Mouse (Mus musculus): ENCODE data around the gene Pcbp3.
"Not testable (repeated sequence)": the region's sequence is repeated elsewhere in the genome, so short reads cannot be mapped to it uniquely, and the experiment has no call there.

Gene Pcbp3

GRCm38 (mm10) chr10:76961790-76962489 lies at the start of gene Pcbp3:
Gene Pcbp3 (minus strand): TSS chr10:76961887.
- ChIA-PET POLR2A (interaction anchor here (0.5 to 3.3 kb wide), 65 partner anchors 9 to 1621 kb away, joined by 3 to 29 read pairs (median 4); partner anchors contain the start of genes Slc19a1 (in 3 of the 4), AC141477.1 (in 1 of the 4), Col18a1 (in 1 of the 4) and Ddt (in 1 of the 4)), CTCF (interaction anchor here (0.5 to 1.4 kb wide), 13 partner anchors 14 to 1162 kb away, joined by 3 to 5 read pairs (median 3); partner anchors contain the start of genes Col6a2 (in 1 of the 4) and Pofut2 (in 1 of the 4))

- POLR2A ChIA-PET = interaction anchor here in 3 of 4 experiments (0.7 to 1.8 kb wide), 4 partner anchors 24 to 778 kb away, joined by 3 to 8 read pairs (median 4); no protein-coding TSS in a partner anchor
- CTCF ChIA-PET = no interaction called here
Measured at GRCm38 (mm10) chr10:77008698-77009097, 47.0 kb upstream of the Pcbp3 start.

GRCm38 (mm10) chr10:77008109-77008561 lies 46.4 kb upstream of the Pcbp3 start:
- ChIA-PET CTCF (interaction anchor here in 1 of 4 experiments (0.6 to 0.7 kb wide), 3 partner anchors 96 to 1255 kb away, joined by 3 to 4 read pairs (median 4); no protein-coding TSS in a partner anchor), POLR2A (interaction anchor here (0.6 to 3.5 kb wide), 13 partner anchors 8 to 777 kb away, joined by 3 to 13 read pairs (median 4); partner anchors contain the start of gene Pcbp3 (in 1 of the 4))

- ChIA-PET POLR2A (interaction anchor here (0.6 to 3.5 kb wide), 15 partner anchors 9 to 777 kb away, joined by 3 to 13 read pairs (median 4); partner anchors contain the start of gene Pcbp3 (in 1 of the 4)), CTCF (interaction anchor here in 2 of 4 experiments (0.6 to 0.7 kb wide), 4 partner anchors 96 to 1391 kb away, joined by 3 to 4 read pairs (median 4); no protein-coding TSS in a partner anchor)
Measured at GRCm38 (mm10) chr10:77007433-77008108, 45.9 kb upstream of the Pcbp3 start.

GRCm38 (mm10) chr10:77004936-77005335 lies 43.2 kb upstream of the Pcbp3 start:
- ChIA-PET CTCF (no interaction called here), POLR2A (interaction anchor here in 3 of 4 experiments (0.5 to 3.5 kb wide), 6 partner anchors 11 to 253 kb away, joined by 3 to 13 read pairs (median 4); partner anchors contain the start of genes Pcbp3 (in 2 of the 3) and Slc19a1 (in 1 of the 3))

GRCm38 (mm10) chr10:76997759-76998513 lies 36.2 kb upstream of the Pcbp3 start:
- POLR2A ChIA-PET = no interaction called here
- CTCF ChIA-PET = interaction anchor here in 1 of 4 experiments (0.6 kb wide), 1 partner anchor 813 kb away, joined by 3 read pairs; no protein-coding TSS in a partner anchor

- ChIA-PET CTCF (no interaction called here), POLR2A (interaction anchor here in 2 of 4 experiments (0.6 to 2.3 kb wide), 9 partner anchors 13 to 49 kb away, joined by 3 to 8 read pairs (median 4); partner anchors contain the start of gene Pcbp3 (in 1 of the 2))
Measured at GRCm38 (mm10) chr10:76992456-76992855, 30.8 kb upstream of the Pcbp3 start.

GRCm38 (mm10) chr10:76988586-76988985 lies 26.9 kb upstream of the Pcbp3 start:
- POLR2A ChIA-PET = interaction anchor here in 2 of 4 experiments (0.8 to 1.0 kb wide), 2 partner anchors 23 to 27 kb away, joined by 3 read pairs; no protein-coding TSS in a partner anchor
- CTCF ChIA-PET = no interaction called here

- POLR2A ChIA-PET = interaction anchor here (0.6 to 1.6 kb wide), 9 partner anchors 10 to 649 kb away, joined by 3 to 8 read pairs (median 4); partner anchors contain the start of gene Pcbp3 (in 3 of the 4)
- CTCF ChIA-PET = interaction anchor here in 1 of 4 experiments (0.6 kb wide), 1 partner anchor 16 kb away, joined by 3 read pairs; the partner anchor contains the start of gene Pcbp3
Measured at GRCm38 (mm10) chr10:76978042-76978441, 16.4 kb upstream of the Pcbp3 start.

- ChIA-PET CTCF (no interaction called here), POLR2A (interaction anchor here in 1 of 4 experiments (1.6 kb wide), 1 partner anchor 13 kb away, joined by 4 read pairs; no protein-coding TSS in a partner anchor)
Measured at GRCm38 (mm10) chr10:76976699-76977098, 15.0 kb upstream of the Pcbp3 start.

- CTCF ChIA-PET = interaction anchor here in 1 of 4 experiments (1.2 kb wide), 1 partner anchor 51 kb away, joined by 3 read pairs; no protein-coding TSS in a partner anchor
- POLR2A ChIA-PET = interaction anchor here in 1 of 4 experiments (0.8 to 0.9 kb wide), 2 partner anchors 12 to 13 kb away, joined by 3 to 4 read pairs; partner anchors contain the start of gene Pcbp3
Measured at GRCm38 (mm10) chr10:76973797-76974436, 12.2 kb upstream of the Pcbp3 start.

GRCm38 (mm10) chr10:76972318-76972717 lies 10.6 kb upstream of the Pcbp3 start:
- CTCF ChIA-PET, POLR2A ChIA-PET: not testable (repeated sequence)

- ChIA-PET CTCF (no interaction called here), POLR2A (interaction anchor here in 2 of 4 experiments (1.9 to 2.1 kb wide), 2 partner anchors 9 kb away, joined by 8 to 9 read pairs; partner anchors contain the start of gene Pcbp3 (in 2 of the 2))
Measured at GRCm38 (mm10) chr10:76970974-76971373, 9.3 kb upstream of the Pcbp3 start.

GRCm38 (mm10) chr10:76964436-76964835 lies 2.7 kb upstream of the Pcbp3 start:
- ChIA-PET POLR2A (interaction anchor here in 2 of 4 experiments (0.6 to 1.3 kb wide), 6 partner anchors 13 to 438 kb away, joined by 3 to 4 read pairs (median 3); no protein-coding TSS in a partner anchor), CTCF (interaction anchor here in 1 of 4 experiments (1.1 kb wide), 1 partner anchor 236 kb away, joined by 3 read pairs; no protein-coding TSS in a partner anchor)

- POLR2A ChIA-PET = interaction anchor here in 1 of 4 experiments (0.9 to 1.3 kb wide), 3 partner anchors 13 to 78 kb away, joined by 3 to 4 read pairs (median 4); no protein-coding TSS in a partner anchor
- CTCF ChIA-PET = interaction anchor here in 1 of 4 experiments (1.1 kb wide), 1 partner anchor 235 kb away, joined by 3 read pairs; no protein-coding TSS in a partner anchor
Measured at GRCm38 (mm10) chr10:76963997-76964396, 2.3 kb upstream of the Pcbp3 start.

- ChIA-PET CTCF (interaction anchor here in 3 of 4 experiments (0.5 to 1.4 kb wide), 8 partner anchors 17 to 609 kb away, joined by 3 to 5 read pairs (median 4); partner anchors contain the start of genes Col6a2 (in 1 of the 3) and Pofut2 (in 1 of the 3)), POLR2A (interaction anchor here in 3 of 4 experiments (0.5 to 3.3 kb wide), 39 partner anchors 8 to 1357 kb away, joined by 3 to 29 read pairs (median 4); partner anchors contain the start of genes Slc19a1 (in 2 of the 3), Col18a1 (in 1 of the 3), Ddt (in 1 of the 3) and Pttg1ip (in 1 of the 3))
Measured at GRCm38 (mm10) chr10:76961156-76961555, 531 bp downstream of the Pcbp3 start.

Measured in embryonic stem cell, embryonic (primary cell).